Mouse (Mus musculus) bone marrow macrophage, adult 2 months (primary cell): ENCODE results near the gene 3110070M22Rik.

Source experiments
- CTCF ChIP-seq: IDR thresholded peaks from 2 replicates; pipeline ENCODE4 v1.5.1; 2012; ENCODE audit warnings: low read depth, mild to moderate bottlenecking, low read length, moderate library complexity
- POLR2A ChIP-seq: IDR thresholded peaks from 2 replicates; pipeline ENCODE4 v1.6.1; 2012; ENCODE audit warnings: mild to moderate bottlenecking, low read depth, low read length, borderline replicate concordance

GRCm38 (mm10) chr13:119442244-119442643, 45.9 kb downstream of the 3110070M22Rik start:
- no peak for TF ChIP-seq POLR2A
- TF ChIP-seq CTCF = no peak
